Mouse (Mus musculus): ENCODE measurements around the gene Hipk1. TPM values are rescaled to one million over a fixed set of nuclear protein-coding genes. Genes with fewer than 3 reads are reported as not detected.
"Not testable (repeated sequence)": the region's sequence is repeated elsewhere in the genome, so short reads cannot be mapped to it uniquely, and the experiment has no call there.

Hipk1 gene
- polyA plus RNA-seq, 1 experiment from 2014 or later, result 8.9 TPM

- 87% methylated on average over 7 of the region's 7 CpGs for WGBS
- no peaks in the 10 kb centered on the region for H3K36me3 ChIP-seq (ENCODE audit: control insufficient read depth, insufficient read depth, low read length)
Observed at GRCm38 (mm10) chr3:103831146-103831545, 39.8 kb upstream of the Hipk1 start.

GRCm38 (mm10) chr3:103830681-103831080, 39.3 kb upstream of the Hipk1 start:
- H3K36me3 ChIP-seq (ENCODE audit: control insufficient read depth, insufficient read depth, low read length); H3K4me1 ChIP-seq (ENCODE audit: control insufficient read depth, insufficient read depth, low read depth, low read length); H3K4me3 ChIP-seq (ENCODE audit: low read length); H3K27ac ChIP-seq (ENCODE audit: low read depth, low read length); H3K27me3 ChIP-seq (replicated peaks; ENCODE audit: control insufficient read depth, insufficient read depth, low read length); H3K9me3 ChIP-seq (ENCODE audit: control insufficient read depth, low read length); ATAC-seq; H3K9ac ChIP-seq (ENCODE audit: low read depth, low read length); H3K4me2 ChIP-seq (ENCODE audit: low read length): not testable (repeated sequence)
- WGBS, result 42% methylated on average over 1 of the region's 1 CpGs

More at GRCm38 (mm10) chr3:103831146-103831545, 39.8 kb upstream of the Hipk1 start:
- Histone ChIP-seq H3K4me3 (ENCODE audit: low read length) (no peak overlapping the region), H3K4me1 (ENCODE audit: control insufficient read depth, insufficient read depth, low read depth, low read length) (no peaks in the 10 kb centered on the region), H3K4me2 (ENCODE audit: low read length) (no peak overlapping the region), H3K9me3 (ENCODE audit: control insufficient read depth, low read length) (no peaks in the 10 kb centered on the region), H3K9ac (ENCODE audit: low read depth, low read length) (no peak overlapping the region), H3K27me3 (replicated peaks; ENCODE audit: control insufficient read depth, insufficient read depth, low read length) (no peaks in the 10 kb centered on the region), H3K27ac (ENCODE audit: low read depth, low read length) (no peak overlapping the region)
- ATAC-seq, result no peak

GRCm38 (mm10) chr3:103829036-103829435, 37.7 kb upstream of the Hipk1 start:
- H3K4me1 ChIP-seq (ENCODE audit: control insufficient read depth, insufficient read depth, low read depth, low read length), result no peaks in the 10 kb centered on the region
- no peak overlapping the region for H3K9ac ChIP-seq (ENCODE audit: low read depth, low read length)

GRCm38 (mm10) chr3:103827548-103827947, 36.2 kb upstream of the Hipk1 start:
- Histone ChIP-seq H3K4me1 (ENCODE audit: control insufficient read depth, insufficient read depth, low read depth, low read length) (no peaks in the 10 kb centered on the region), H3K4me3 (ENCODE audit: low read length) (no peak overlapping the region), H3K27ac (ENCODE audit: low read depth, low read length) (no peak overlapping the region), H3K36me3 (ENCODE audit: control insufficient read depth, insufficient read depth, low read length) (0 out of 2 replicates have a peak, but pooled peaks cover 4% of the 10 kb centered on the region), H3K9ac (ENCODE audit: low read depth, low read length) (no peak overlapping the region), H3K4me2 (ENCODE audit: low read length) (no peak overlapping the region), H3K9me3 (ENCODE audit: control insufficient read depth, low read length) (no peaks in the 10 kb centered on the region), H3K27me3 (replicated peaks; ENCODE audit: control insufficient read depth, insufficient read depth, low read length) (no peaks in the 10 kb centered on the region)
- no peak for ATAC-seq

More at GRCm38 (mm10) chr3:103829036-103829435, 37.7 kb upstream of the Hipk1 start:
- no peaks in the 10 kb centered on the region for H3K27me3 ChIP-seq (replicated peaks; ENCODE audit: control insufficient read depth, insufficient read depth, low read length)
- H3K27ac ChIP-seq (ENCODE audit: low read depth, low read length), result no peak overlapping the region
- no peak for ATAC-seq
- 90% methylated on average over 3 of the region's 3 CpGs for WGBS
- H3K36me3 ChIP-seq (ENCODE audit: control insufficient read depth, insufficient read depth, low read length), result no peaks in the 10 kb centered on the region
- no peaks in the 10 kb centered on the region for H3K9me3 ChIP-seq (ENCODE audit: control insufficient read depth, low read length)
- H3K4me2 ChIP-seq (ENCODE audit: low read length), result no peak overlapping the region
- H3K4me3 ChIP-seq (ENCODE audit: low read length), result no peak overlapping the region

- Histone ChIP-seq H3K9me3 (ENCODE audit: control insufficient read depth, low read length) (no peaks in the 10 kb centered on the region), H3K27me3 (replicated peaks; ENCODE audit: control insufficient read depth, insufficient read depth, low read length) (no peaks in the 10 kb centered on the region), H3K4me3 (ENCODE audit: low read length) (no peak overlapping the region), H3K36me3 (ENCODE audit: control insufficient read depth, insufficient read depth, low read length) (peaks cover 11% of the 10 kb centered on the region; the same call in 1 of the 2 replicates), H3K4me1 (ENCODE audit: control insufficient read depth, insufficient read depth, low read depth, low read length) (peaks cover 13% of the 10 kb centered on the region), H3K9ac (ENCODE audit: low read depth, low read length) (no peak overlapping the region), H3K4me2 (ENCODE audit: low read length) (no peak overlapping the region), H3K27ac (ENCODE audit: low read depth, low read length) (no peak overlapping the region)
- WGBS, result 87% methylated on average over 6 of the region's 6 CpGs
- no peak for ATAC-seq
Observed at GRCm38 (mm10) chr3:103810967-103811366, 19.6 kb upstream of the Hipk1 start.

- Histone ChIP-seq H3K4me2 (ENCODE audit: low read length) (peak overlapping the region; percentile 71), H3K36me3 (ENCODE audit: control insufficient read depth, insufficient read depth, low read length) (0 out of 2 replicates have a peak, but pooled peaks cover 6% of the 10 kb centered on the region), H3K27me3 (replicated peaks; ENCODE audit: control insufficient read depth, insufficient read depth, low read length) (no peaks in the 10 kb centered on the region), H3K9me3 (ENCODE audit: control insufficient read depth, low read length) (no peaks in the 10 kb centered on the region), H3K9ac (ENCODE audit: low read depth, low read length) (peak overlapping the region; percentile 81), H3K4me1 (ENCODE audit: control insufficient read depth, insufficient read depth, low read depth, low read length) (peaks cover 13% of the 10 kb centered on the region), H3K4me3 (ENCODE audit: low read length) (peak overlapping the region; percentile 75), H3K27ac (ENCODE audit: low read depth, low read length) (peak overlapping the region; percentile 93)
- peak; percentile 69 for ATAC-seq
- 1% methylated on average over 14 of the region's 14 CpGs for WGBS
Observed at GRCm38 (mm10) chr3:103809799-103810150, 18.4 kb upstream of the Hipk1 start.

GRCm38 (mm10) chr3:103808891-103809798, 17.8 kb upstream of the Hipk1 start, which contains the start of the genes Dclre1b, Ap4b1 and Gm43064:
Gene Dclre1b, minus strand, starts transcription at chr3:103809444.
Gene Ap4b1, plus strand, starts transcription at chr3:103809520.
Gene Gm43064, plus strand, starts transcription at chr3:103809573.
- Histone ChIP-seq H3K9me3 (ENCODE audit: control insufficient read depth, low read length) (no peaks in the 10 kb centered on the region), H3K27me3 (replicated peaks; ENCODE audit: control insufficient read depth, insufficient read depth, low read length) (no peaks in the 10 kb centered on the region), H3K4me3 (ENCODE audit: low read length) (peak within 1 kb of the TSS; percentile 75), H3K4me1 (ENCODE audit: control insufficient read depth, insufficient read depth, low read depth, low read length) (peaks cover 13% of the 10 kb centered on the region), H3K27ac (ENCODE audit: low read depth, low read length) (peak within 1 kb of the TSS; percentile 93), H3K9ac (ENCODE audit: low read depth, low read length) (peak within 1 kb of the TSS; percentile 81), H3K36me3 (ENCODE audit: control insufficient read depth, insufficient read depth, low read length) (0 out of 2 replicates have a peak, but pooled peaks cover 5% of the 10 kb centered on the region), H3K4me2 (ENCODE audit: low read length) (peak within 1 kb of the TSS; percentile 73)
- WGBS, result under 1% methylated on average over 59 of the region's 70 CpGs
- peak; percentile 99 for ATAC-seq

- Histone ChIP-seq H3K9me3 (ENCODE audit: control insufficient read depth, low read length) (no peaks in the 10 kb centered on the region), H3K9ac (ENCODE audit: low read depth, low read length) (no peak overlapping the region), H3K27me3 (replicated peaks; ENCODE audit: control insufficient read depth, insufficient read depth, low read length) (no peaks in the 10 kb centered on the region), H3K4me1 (ENCODE audit: control insufficient read depth, insufficient read depth, low read depth, low read length) (peaks cover 13% of the 10 kb centered on the region), H3K4me2 (ENCODE audit: low read length) (no peak overlapping the region), H3K4me3 (ENCODE audit: low read length) (no peak overlapping the region), H3K36me3 (ENCODE audit: control insufficient read depth, insufficient read depth, low read length) (peaks cover 12% of the 10 kb centered on the region), H3K27ac (ENCODE audit: low read depth, low read length) (no peak overlapping the region)
- 91% methylated on average over 1 of the region's 1 CpGs for WGBS
- no peak for ATAC-seq
Observed at GRCm38 (mm10) chr3:103805671-103806070, 14.3 kb upstream of the Hipk1 start.

GRCm38 (mm10) chr3:103802861-103803260, 11.5 kb upstream of the Hipk1 start:
- peaks cover 2% of the 10 kb centered on the region for H3K4me1 ChIP-seq (ENCODE audit: control insufficient read depth, insufficient read depth, low read depth, low read length)
- 90% methylated on average over 8 of the region's 8 CpGs for WGBS
- no peak for ATAC-seq
- peaks cover 12% of the 10 kb centered on the region for H3K36me3 ChIP-seq (ENCODE audit: control insufficient read depth, insufficient read depth, low read length)
- no peak overlapping the region for H3K4me3 ChIP-seq (ENCODE audit: low read length)
- no peak overlapping the region for H3K4me2 ChIP-seq (ENCODE audit: low read length)
- no peak overlapping the region for H3K9ac ChIP-seq (ENCODE audit: low read depth, low read length)
- no peaks in the 10 kb centered on the region for H3K9me3 ChIP-seq (ENCODE audit: control insufficient read depth, low read length)
- H3K27ac ChIP-seq (ENCODE audit: low read depth, low read length), result no peak overlapping the region
- no peaks in the 10 kb centered on the region for H3K27me3 ChIP-seq (replicated peaks; ENCODE audit: control insufficient read depth, insufficient read depth, low read length)
